Mouse (Mus musculus): Measurements from ENCODE around the gene Unc13d. TPM values are rescaled to one million over a fixed set of nuclear protein-coding genes. Genes with fewer than 3 reads are reported as not detected.

Gene Unc13d
- 8.6 and 9.9 TPM in 2 replicates for polyA plus RNA-seq (2015; fragmentation: Nextera tagmentation; extraction: Ambion mirVana)

GRCm38 (mm10) chr11:116077446-116078204 is at the start of gene Unc13d:
Gene Unc13d (minus strand): TSS chr11:116077961.

GRCm38 (mm10) chr11:116086258-116087193 is 8.8 kb upstream of the Unc13d start, which contains the start of gene Wbp2:
Gene Wbp2 (minus strand): TSS chr11:116086995.

GRCm38 (mm10) chr11:116030088-116030897 is 47.5 kb downstream of the Unc13d start, which contains the start of gene Unk:
Gene Unk (plus strand): TSS chr11:116030322.

GRCm38 (mm10) chr11:116027756-116028155 is 50.0 kb downstream of the Unc13d start, which contains the start of gene H3f3b:
Gene H3f3b (minus strand): TSS chr11:116027962.

DNA sequence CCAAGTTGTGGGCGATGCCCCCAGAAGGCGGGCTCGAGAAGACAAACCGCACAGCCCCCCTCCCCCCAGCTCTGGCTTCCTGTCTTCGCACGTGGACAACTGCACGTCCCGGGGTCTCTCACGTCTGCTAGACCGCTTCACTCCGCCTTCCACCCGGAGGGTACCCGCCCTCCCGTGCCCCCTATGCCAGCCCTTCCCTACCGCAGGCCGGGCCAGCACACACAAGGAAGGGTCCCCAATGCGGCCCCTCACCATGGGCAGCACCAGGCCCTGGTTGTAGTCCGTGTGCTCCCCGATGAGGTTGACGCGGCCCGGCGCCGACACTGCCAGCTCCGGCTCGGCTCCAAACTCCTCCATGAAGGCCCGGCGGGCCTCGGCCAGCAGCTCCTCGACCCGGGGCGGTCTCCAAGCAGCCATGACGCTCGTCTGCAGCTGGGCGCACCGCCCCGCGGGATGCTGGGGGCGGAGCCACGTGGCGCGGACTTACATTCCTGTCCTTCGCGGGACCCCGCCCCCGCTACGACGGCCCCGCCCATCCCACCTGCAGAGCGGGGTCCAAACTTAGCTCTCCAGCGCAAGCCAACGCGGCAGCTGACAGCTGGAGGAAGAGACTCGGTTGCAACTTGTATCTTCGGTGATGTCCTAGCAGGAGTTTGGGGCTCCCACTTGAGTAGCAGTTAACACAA is 65.4 kb downstream of the Unc13d start, which contains the start of gene Galk1:
TSS of gene Galk1 (minus strand) at position 458 of the 686 bp plus-strand sequence.

Other genes with a start within 250 kb of the Unc13d start
- gene Myo15b, start 219.6 kb downstream of the Unc13d start, polyA plus RNA-seq (2015; fragmentation: Nextera tagmentation; extraction: Ambion mirVana), result 0.22 and 0.26 TPM in 2 replicates
- gene Smim5, start 178.0 kb downstream of the Unc13d start, polyA plus RNA-seq (2015; fragmentation: Nextera tagmentation; extraction: Ambion mirVana), result 3.9 and 6.6 TPM in 2 replicates
- 2.8 and 3.7 TPM in 2 replicates for gene Smim6, start 165.9 kb downstream of the Unc13d start, polyA plus RNA-seq (2015; fragmentation: Nextera tagmentation; extraction: Ambion mirVana)
- gene Sap30bp, start 144.7 kb downstream of the Unc13d start, polyA plus RNA-seq (2015; fragmentation: Nextera tagmentation; extraction: Ambion mirVana), result 22.6 and 24.7 TPM in 2 replicates
- 8.5 and 8.6 TPM in 2 replicates for gene Recql5, start 144.5 kb downstream of the Unc13d start, polyA plus RNA-seq (2015; fragmentation: Nextera tagmentation; extraction: Ambion mirVana)
- 13.1 TPM in 2 replicates for gene Itgb4, start 103.3 kb downstream of the Unc13d start, polyA plus RNA-seq (2015; fragmentation: Nextera tagmentation; extraction: Ambion mirVana)
- 119 and 133 TPM in 2 replicates for gene Galk1, start 65.2 kb downstream of the Unc13d start, polyA plus RNA-seq (2015; fragmentation: Nextera tagmentation; extraction: Ambion mirVana)
- 888 and 961 TPM in 2 replicates for gene H3f3b, start 50.0 kb downstream of the Unc13d start, polyA plus RNA-seq (2015; fragmentation: Nextera tagmentation; extraction: Ambion mirVana)
- gene Unk, start 47.6 kb downstream of the Unc13d start, polyA plus RNA-seq (2015; fragmentation: Nextera tagmentation; extraction: Ambion mirVana), result 10.9 and 11.5 TPM in 2 replicates
- gene Wbp2, start 9.0 kb upstream of the Unc13d start, polyA plus RNA-seq (2015; fragmentation: Nextera tagmentation; extraction: Ambion mirVana), result 101 and 115 TPM in 2 replicates
- gene Trim47, start 49.2 kb upstream of the Unc13d start, polyA plus RNA-seq (2015; fragmentation: Nextera tagmentation; extraction: Ambion mirVana), result 33.9 and 35.1 TPM in 2 replicates
- 2.8 and 3.5 TPM in 2 replicates for gene Trim65, start 53.2 kb upstream of the Unc13d start, polyA plus RNA-seq (2015; fragmentation: Nextera tagmentation; extraction: Ambion mirVana)
- gene Mrpl38, start 60.9 kb upstream of the Unc13d start, polyA plus RNA-seq (2015; fragmentation: Nextera tagmentation; extraction: Ambion mirVana), result 42.2 and 43.2 TPM in 2 replicates
- 12.2 and 13.6 TPM in 2 replicates for gene Fbf1, start 90.2 kb upstream of the Unc13d start, polyA plus RNA-seq (2015; fragmentation: Nextera tagmentation; extraction: Ambion mirVana)
- gene Ten1, start 120.9 kb upstream of the Unc13d start, polyA plus RNA-seq (2015; fragmentation: Nextera tagmentation; extraction: Ambion mirVana), result 26.7 and 29.4 TPM in 2 replicates
- gene Acox1, start 121.1 kb upstream of the Unc13d start, polyA plus RNA-seq (2015; fragmentation: Nextera tagmentation; extraction: Ambion mirVana), result 32.0 and 37.1 TPM in 2 replicates
- gene Evpl, start 160.1 kb upstream of the Unc13d start, polyA plus RNA-seq (2015; fragmentation: Nextera tagmentation; extraction: Ambion mirVana), result 17.0 and 21.1 TPM in 2 replicates
- 56.4 and 58.5 TPM in 2 replicates for gene Srp68, start 196.3 kb upstream of the Unc13d start, polyA plus RNA-seq (2015; fragmentation: Nextera tagmentation; extraction: Ambion mirVana)
- 3.9 and 4.6 TPM in 2 replicates for gene Galr2, start 203.0 kb upstream of the Unc13d start, polyA plus RNA-seq (2015; fragmentation: Nextera tagmentation; extraction: Ambion mirVana)
- gene Exoc7, start 229.3 kb upstream of the Unc13d start, polyA plus RNA-seq (2015; fragmentation: Nextera tagmentation; extraction: Ambion mirVana), result 43.7 and 51.1 TPM in 2 replicates

All from urinary bladder, postnatal 0 days (tissue).